Mouse (Mus musculus): Measurements from ENCODE around the gene Taok3. TPM values are rescaled to one million over a fixed set of nuclear protein-coding genes. Genes with fewer than 3 reads are reported as not detected.
"Not testable (repeated sequence)": the region's sequence is repeated elsewhere in the genome, so short reads cannot be mapped to it uniquely, and the experiment has no call there.

Gene Taok3
- polyA plus RNA-seq, 2 experiments, result 7.4 to 14.3 TPM

DNA sequence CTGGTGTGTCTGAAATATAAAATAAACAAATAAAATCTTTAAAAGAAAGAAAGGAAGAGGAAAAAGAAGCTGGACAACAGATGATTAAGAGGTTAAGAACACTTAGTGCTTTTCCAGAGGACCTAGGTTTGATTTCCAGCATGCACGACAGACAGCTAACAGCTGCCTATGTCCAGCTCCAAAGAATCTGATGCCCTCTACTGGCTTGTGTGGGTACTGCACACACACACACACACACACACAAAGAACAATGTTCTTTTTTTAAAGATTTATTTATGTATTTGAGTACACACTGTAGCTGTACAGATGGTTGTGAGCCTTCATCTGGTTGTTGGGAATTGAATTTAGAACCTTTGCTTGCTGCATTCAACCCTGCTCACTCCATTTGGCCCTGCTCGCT, 170.2 kb downstream of the Taok3 start:
- Histone ChIP-seq H3K27me3 (ENCODE audit: control insufficient read depth, insufficient read depth, low read length) (no peaks in the 10 kb centered on the region), H3K4me3 (replicated peaks; ENCODE audit: low read length) (no peak overlapping the region), H3K36me3 (ENCODE audit: control insufficient read depth, insufficient read depth, low read length) (peaks cover 7% of the 10 kb centered on the region; the same call in 1 of the 2 replicates), H3K4me1 (ENCODE audit: control insufficient read depth, insufficient read depth, low read length) (peaks cover 12% of the 10 kb centered on the region), H3K9me3 (ENCODE audit: control insufficient read depth, low read length) (no peaks in the 10 kb centered on the region), H3K9ac (ENCODE audit: low read depth, low read length, severe bottlenecking) (no peak overlapping the region), H3K27ac (replicated peaks; ENCODE audit: low read depth, low read length) (no peak overlapping the region), H3K4me2 (replicated peaks; ENCODE audit: low read depth, low read length, severe bottlenecking) (no peak overlapping the region)
- ATAC-seq (ENCODE audit: low FRiP score, low read depth) (no peak), DNase-seq (ENCODE audit: low spot score) (no peak)
- WGBS, result 98% methylated on average over 2 of the region's 2 CpGs
- no peak for TF ChIP-seq POLR2A (IDR thresholded peaks at IDR 0.05; ENCODE audit: borderline replicate concordance, extremely low read depth, insufficient read depth, insufficient read length)

DNA sequence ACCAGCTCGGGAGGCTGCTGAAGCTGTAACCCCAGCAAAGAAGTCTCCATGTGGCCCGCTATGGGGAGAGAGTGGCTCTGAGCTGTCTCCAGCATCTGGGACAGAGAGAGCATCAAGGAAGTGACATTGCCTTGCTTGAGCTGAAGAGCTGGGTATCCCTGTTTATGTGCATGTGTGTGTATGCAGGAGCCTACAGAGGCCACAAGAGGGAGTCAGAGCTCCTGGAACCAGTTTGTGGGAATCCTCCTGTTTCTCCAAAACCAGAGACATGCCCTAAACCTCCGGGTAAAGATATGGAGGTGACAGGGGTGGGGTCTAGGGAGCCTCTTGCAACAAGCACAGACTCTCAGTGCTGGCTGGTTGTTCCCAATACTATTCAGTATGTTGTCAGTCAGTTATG, 171.4 kb downstream of the Taok3 start:
- Histone ChIP-seq H3K36me3 (ENCODE audit: control insufficient read depth, insufficient read depth, low read length) (no peaks in the 10 kb centered on the region), H3K4me2 (replicated peaks; ENCODE audit: low read depth, low read length, severe bottlenecking) (no peak overlapping the region), H3K9me3 (ENCODE audit: control insufficient read depth, low read length) (no peaks in the 10 kb centered on the region), H3K27ac (replicated peaks; ENCODE audit: low read depth, low read length) (no peak overlapping the region), H3K4me3 (replicated peaks; ENCODE audit: low read length) (no peak overlapping the region), H3K4me1 (ENCODE audit: control insufficient read depth, insufficient read depth, low read length) (peaks cover 6% of the 10 kb centered on the region; the same call in 1 of the 2 replicates), H3K9ac (ENCODE audit: low read depth, low read length, severe bottlenecking) (no peak overlapping the region), H3K27me3 (ENCODE audit: control insufficient read depth, insufficient read depth, low read length) (no peaks in the 10 kb centered on the region)
- DNase-seq (ENCODE audit: low spot score) (no peak), ATAC-seq (ENCODE audit: low FRiP score, low read depth) (no peak)
- TF ChIP-seq POLR2A (IDR thresholded peaks at IDR 0.05; ENCODE audit: borderline replicate concordance, extremely low read depth, insufficient read depth, insufficient read length), result no peak
- 86% methylated on average over 3 of the region's 3 CpGs for WGBS

DNA sequence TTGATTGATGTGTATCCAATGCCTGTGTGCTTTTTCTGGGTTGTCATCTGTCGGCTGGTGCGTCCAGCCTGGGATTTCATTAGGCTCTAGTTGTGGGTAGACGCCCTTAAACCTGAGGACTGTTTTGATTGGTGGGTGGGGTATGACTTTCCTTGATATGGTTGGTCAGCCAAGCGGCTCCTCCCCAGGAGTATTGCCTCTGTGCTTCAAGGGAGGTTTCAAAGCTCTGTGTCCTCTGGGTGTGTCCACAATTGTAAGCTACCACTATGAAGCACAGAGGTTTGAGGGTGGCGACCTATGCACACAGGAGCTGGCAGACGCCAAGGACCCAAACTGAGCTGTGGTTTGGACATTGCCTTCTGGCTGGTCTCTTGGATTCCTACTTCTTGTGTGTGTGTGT, 172.6 kb downstream of the Taok3 start:
- Histone ChIP-seq H3K36me3 (ENCODE audit: control insufficient read depth, insufficient read depth, low read length) (no peaks in the 10 kb centered on the region), H3K9me3 (ENCODE audit: control insufficient read depth, low read length) (no peaks in the 10 kb centered on the region), H3K4me3 (replicated peaks; ENCODE audit: low read length) (no peak overlapping the region), H3K4me2 (replicated peaks; ENCODE audit: low read depth, low read length, severe bottlenecking) (no peak overlapping the region), H3K27ac (replicated peaks; ENCODE audit: low read depth, low read length) (no peak overlapping the region), H3K27me3 (ENCODE audit: control insufficient read depth, insufficient read depth, low read length) (no peaks in the 10 kb centered on the region), H3K9ac (ENCODE audit: low read depth, low read length, severe bottlenecking) (no peak overlapping the region), H3K4me1 (ENCODE audit: control insufficient read depth, insufficient read depth, low read length) (0 out of 2 replicates have a peak, but pooled peaks cover 4% of the 10 kb centered on the region)
- ATAC-seq (ENCODE audit: low FRiP score, low read depth) (no peak), DNase-seq (ENCODE audit: low spot score) (no peak)
- WGBS, result 71% methylated on average over 6 of the region's 6 CpGs
- no peak for TF ChIP-seq POLR2A (IDR thresholded peaks at IDR 0.05; ENCODE audit: borderline replicate concordance, extremely low read depth, insufficient read depth, insufficient read length)

DNA sequence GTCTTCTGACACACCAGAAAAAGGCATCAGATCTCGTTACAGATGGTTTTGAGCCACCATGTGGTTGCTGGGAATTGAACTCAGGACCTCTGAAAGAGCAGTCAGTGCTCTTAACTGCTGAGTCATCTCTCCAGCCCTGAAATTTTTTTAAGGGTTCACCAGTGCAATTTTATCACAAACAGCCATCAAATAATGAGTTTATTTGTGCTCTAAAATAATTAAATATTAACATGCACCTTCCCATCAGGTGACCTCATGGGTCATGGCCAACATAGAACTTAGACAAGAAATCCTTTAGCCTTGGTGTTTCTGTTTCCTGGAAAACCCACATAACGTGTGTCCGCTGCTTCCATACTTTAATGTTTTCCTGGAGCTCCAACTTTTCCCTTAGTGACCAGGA, 173.8 kb downstream of the Taok3 start:
- H3K27me3 ChIP-seq (ENCODE audit: control insufficient read depth, insufficient read depth, low read length); H3K9ac ChIP-seq (ENCODE audit: low read depth, low read length, severe bottlenecking); DNase-seq (ENCODE audit: low spot score); H3K4me2 ChIP-seq (replicated peaks; ENCODE audit: low read depth, low read length, severe bottlenecking); H3K9me3 ChIP-seq (ENCODE audit: control insufficient read depth, low read length); ATAC-seq (ENCODE audit: low FRiP score, low read depth); H3K36me3 ChIP-seq (ENCODE audit: control insufficient read depth, insufficient read depth, low read length); H3K4me3 ChIP-seq (replicated peaks; ENCODE audit: low read length); H3K4me1 ChIP-seq (ENCODE audit: control insufficient read depth, insufficient read depth, low read length); H3K27ac ChIP-seq (replicated peaks; ENCODE audit: low read depth, low read length): not testable (repeated sequence)
- 73% methylated on average over 3 of the region's 3 CpGs for WGBS

DNA sequence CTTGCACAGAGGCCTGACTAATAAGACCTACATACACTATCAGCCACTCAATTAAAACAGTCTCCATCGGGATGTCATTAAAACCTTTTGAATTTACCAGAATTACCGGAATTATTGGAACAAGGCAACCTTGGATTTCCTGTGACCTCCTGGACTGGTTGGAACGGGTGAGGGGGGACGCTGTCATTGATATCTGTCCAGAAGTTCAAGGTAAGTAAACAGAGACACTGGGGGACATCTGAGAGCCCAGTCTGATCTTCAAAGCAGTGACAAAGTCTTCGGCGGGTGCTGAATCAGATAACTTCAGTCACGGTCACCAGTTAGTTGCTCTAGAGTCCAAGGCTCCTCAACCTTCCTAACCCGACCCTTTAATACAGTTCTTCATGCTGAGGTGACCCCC, 175.1 kb downstream of the Taok3 start:
- ATAC-seq (ENCODE audit: low FRiP score, low read depth) (no peak), DNase-seq (ENCODE audit: low spot score) (no peak)
- Histone ChIP-seq H3K4me1 (ENCODE audit: control insufficient read depth, insufficient read depth, low read length) (no peaks in the 10 kb centered on the region), H3K9ac (ENCODE audit: low read depth, low read length, severe bottlenecking) (no peak overlapping the region), H3K27ac (replicated peaks; ENCODE audit: low read depth, low read length) (no peak overlapping the region), H3K27me3 (ENCODE audit: control insufficient read depth, insufficient read depth, low read length) (no peaks in the 10 kb centered on the region), H3K36me3 (ENCODE audit: control insufficient read depth, insufficient read depth, low read length) (no peaks in the 10 kb centered on the region), H3K4me3 (replicated peaks; ENCODE audit: low read length) (no peak overlapping the region), H3K9me3 (ENCODE audit: control insufficient read depth, low read length) (no peaks in the 10 kb centered on the region), H3K4me2 (replicated peaks; ENCODE audit: low read depth, low read length, severe bottlenecking) (no peak overlapping the region)
- 90% methylated on average over 8 of the region's 8 CpGs for WGBS
- no peak for TF ChIP-seq POLR2A (IDR thresholded peaks at IDR 0.05; ENCODE audit: borderline replicate concordance, extremely low read depth, insufficient read depth, insufficient read length)

DNA sequence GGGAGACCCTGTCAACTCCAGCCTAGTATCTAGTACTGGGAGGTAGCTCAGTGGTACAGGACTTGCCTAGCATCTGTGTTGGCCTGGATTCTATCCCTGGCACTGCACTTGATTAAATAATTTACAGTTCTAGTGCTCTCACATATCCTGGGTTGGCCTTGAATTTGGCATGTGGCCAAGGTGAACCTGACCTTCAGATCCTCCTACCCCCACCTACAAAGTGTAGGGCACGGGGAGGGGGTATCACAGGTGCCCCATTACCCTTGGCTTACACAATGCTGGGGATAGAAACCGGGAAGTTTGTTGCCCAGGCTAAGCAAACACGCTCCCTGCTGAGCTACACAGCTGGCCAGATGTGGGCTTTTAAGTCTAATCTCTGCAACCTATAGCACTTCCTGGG, 183.0 kb downstream of the Taok3 start:
- no peak overlapping the region for H3K27ac ChIP-seq (replicated peaks; ENCODE audit: low read depth, low read length)
- DNase-seq (ENCODE audit: low spot score), result no peak
- TF ChIP-seq POLR2A (IDR thresholded peaks at IDR 0.05; ENCODE audit: borderline replicate concordance, extremely low read depth, insufficient read depth, insufficient read length), result no peak
- H3K4me1 ChIP-seq (ENCODE audit: control insufficient read depth, insufficient read depth, low read length), result no peaks in the 10 kb centered on the region
- H3K9me3 ChIP-seq (ENCODE audit: control insufficient read depth, low read length), result no peaks in the 10 kb centered on the region
- WGBS, result 60% methylated on average over 3 of the region's 3 CpGs
- H3K9ac ChIP-seq (ENCODE audit: low read depth, low read length, severe bottlenecking), result no peak overlapping the region
- H3K4me3 ChIP-seq (replicated peaks; ENCODE audit: low read length), result no peak overlapping the region
- no peaks in the 10 kb centered on the region for H3K27me3 ChIP-seq (ENCODE audit: control insufficient read depth, insufficient read depth, low read length)
- H3K36me3 ChIP-seq (ENCODE audit: control insufficient read depth, insufficient read depth, low read length), result no peaks in the 10 kb centered on the region
- no peak overlapping the region for H3K4me2 ChIP-seq (replicated peaks; ENCODE audit: low read depth, low read length, severe bottlenecking)
- no peak for ATAC-seq (ENCODE audit: low FRiP score, low read depth)
